Mouse (Mus musculus) gastrocnemius, postnatal 25 days (tissue): ENCODE data around the gene Ppp1r3f. TPM values are rescaled to one million over a fixed set of nuclear protein-coding genes. Genes with fewer than 3 reads are reported as not detected.

ENCODE experiments used
- DNase-seq: peaks from one replicate; pipeline ENCODE4 v3.0.0; 2022
- total RNA-seq, 2 experiments: library from RNA; stranded (reverse); gene quantifications; 1 replicate in 1 of 2; 2 replicates in 1 of 2; pipeline ENCODE4 v1.2.3; 2021

The Ppp1r3f gene
- total RNA-seq, 2 experiments from 2014 or later: 2.0 to 3.1 TPM

- DNase-seq: no peak
Observed at GRCm38 (mm10) chrX:7553474-7553873, 20.6 kb downstream of the Ppp1r3f start.

DNA sequence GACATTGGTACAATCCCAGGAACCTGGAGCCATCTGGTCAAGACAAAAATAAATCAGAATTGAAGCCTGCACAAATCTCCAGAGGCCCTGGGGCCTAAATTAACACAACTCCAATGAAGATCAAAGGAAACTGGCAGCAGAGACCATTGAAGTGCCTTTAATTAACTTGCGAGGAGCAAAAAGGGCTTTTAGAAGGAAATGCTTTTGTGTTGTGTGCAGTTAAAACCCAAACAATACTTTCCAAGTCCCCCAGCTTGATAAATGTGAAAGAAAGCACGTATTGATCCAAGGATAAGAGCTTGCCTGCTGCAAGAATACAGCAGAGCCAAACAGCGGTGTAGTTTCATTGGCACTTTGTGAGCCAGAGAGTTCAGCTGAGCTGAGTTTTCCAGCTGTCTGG, 49.1 kb downstream of the Ppp1r3f start:
- no peak for DNase-seq

Other genes starting within 250 kb of the Ppp1r3f start
- under 1 TPM; 0.20 to 0.35 TPM for gene Usp27x, start 198.5 kb downstream of the Ppp1r3f start, total RNA-seq
- gene Foxp3, start 639 bp downstream of the Ppp1r3f start, total RNA-seq: under 1 TPM in 1 of 2 experiments, not detected in 1; 0.08 TPM
- 10 to 100 TPM; 10.7 to 11.9 TPM for gene Ccdc22, start 31.2 kb upstream of the Ppp1r3f start, total RNA-seq
- not detected for gene Cacna1f, start 32.8 kb upstream of the Ppp1r3f start, total RNA-seq
- gene Syp, start 64.2 kb upstream of the Ppp1r3f start, total RNA-seq: 1 to 10 TPM; 1.0 to 1.6 TPM
- 10 to 100 TPM; 15.4 to 16.4 TPM for gene Prickle3, start 83.0 kb upstream of the Ppp1r3f start, total RNA-seq
- 10 to 100 TPM; 25.4 to 27.2 TPM for gene Plp2, start 97.1 kb upstream of the Ppp1r3f start, total RNA-seq
- gene Magix, start 107.0 kb upstream of the Ppp1r3f start, total RNA-seq: 10 to 100 TPM; 16.5 to 21.5 TPM
- gene Gpkow, start 122.8 kb upstream of the Ppp1r3f start, total RNA-seq: 10 to 100 TPM; 11.3 to 14.6 TPM
- 10 to 100 TPM; 21.8 to 27.6 TPM for gene Wdr45, start 140.1 kb upstream of the Ppp1r3f start, total RNA-seq
- not detected for gene Gm45208, start 148.0 kb upstream of the Ppp1r3f start, total RNA-seq
- 1 to 10 TPM; 4.7 to 7.3 TPM for gene Praf2, start 154.2 kb upstream of the Ppp1r3f start, total RNA-seq
- under 1 TPM; 0.16 to 0.56 TPM for gene Ccdc120, start 176.6 kb upstream of the Ppp1r3f start, total RNA-seq
- gene Tfe3, start 188.3 kb upstream of the Ppp1r3f start, total RNA-seq: 1 to 10 TPM; 6.1 to 8.2 TPM
- 10 to 100 TPM; 17.5 to 21.2 TPM for gene Gripap1, start 215.5 kb upstream of the Ppp1r3f start, total RNA-seq
- gene Kcnd1, start 248.0 kb upstream of the Ppp1r3f start, total RNA-seq: under 1 TPM; 0.18 to 0.43 TPM